Mouse (Mus musculus) embryo, embryonic 10 days (tissue): ENCODE measurements at regions not wholly inside any gene's neighbourhood (a gene's known extent, or its start where the extent isn't known, plus 50 kb on each side); places are given as distances from the start of the nearest gene placed in this dataset.

Experiments used
- DNase-seq: peaks from one replicate; pipeline ENCODE4 v3.0.0-alpha.2; 2015; ENCODE audit warnings: low spot score

DNA sequence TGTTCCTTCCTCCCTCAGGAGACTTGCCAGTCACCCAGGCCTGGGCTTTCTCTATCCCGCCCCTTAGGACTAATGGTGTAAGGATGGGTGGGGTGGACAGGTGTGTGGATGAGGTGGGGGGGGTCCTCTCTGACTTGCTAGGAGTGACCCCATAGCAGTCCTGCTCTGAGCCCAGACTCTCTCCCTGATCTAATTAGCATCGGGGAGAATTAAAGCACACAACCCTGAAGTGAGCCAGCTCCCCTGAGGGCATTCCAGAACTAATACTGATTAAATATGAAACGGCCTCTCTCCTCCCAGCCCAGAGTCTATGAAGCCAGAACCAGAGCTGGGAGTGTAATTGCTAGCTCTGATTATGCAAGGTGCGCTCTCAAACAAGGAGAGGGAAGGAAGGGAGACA is 346.1 kb downstream of the Ptpru start:
- DNase-seq: no peak

DNA sequence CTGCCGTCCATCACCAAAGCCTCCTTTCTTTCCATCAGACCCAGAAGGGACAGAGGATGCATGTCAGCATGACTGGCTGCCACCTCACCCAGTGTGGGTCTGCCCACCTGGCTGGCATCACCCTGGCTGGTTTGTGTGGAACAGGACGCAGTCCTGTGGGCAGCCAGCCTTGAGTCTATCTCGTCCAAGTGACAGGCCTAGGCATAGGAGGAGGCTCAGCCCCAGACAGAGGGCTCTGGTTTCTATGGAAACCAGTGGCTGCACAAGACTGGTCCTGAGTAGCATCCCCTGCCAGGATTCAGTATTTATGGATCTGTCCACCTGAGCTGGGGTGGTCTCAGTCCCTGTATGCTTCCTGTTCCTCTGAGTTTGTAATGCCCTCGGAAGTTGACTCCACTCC is 344.4 kb downstream of the Ptpru start:
- DNase-seq: no peak

DNA sequence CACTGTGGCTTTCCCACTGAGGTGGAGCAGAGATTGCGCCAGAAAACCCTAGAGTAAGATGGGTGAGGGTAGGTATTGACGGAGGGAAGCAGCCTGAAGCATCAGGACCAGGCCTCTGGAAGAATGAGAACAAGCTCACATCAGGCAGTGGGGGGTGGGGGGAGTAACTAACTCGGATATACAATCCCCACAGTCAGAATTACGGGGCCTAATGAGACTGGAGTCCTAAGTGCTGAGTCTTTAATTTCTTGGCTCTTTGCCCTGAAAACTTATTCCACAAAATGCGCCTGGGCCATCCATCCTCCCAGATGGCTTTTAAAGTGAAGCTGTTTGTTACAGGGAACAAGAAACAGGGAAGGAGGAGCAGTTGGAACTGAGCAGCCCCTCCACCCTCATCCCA is 341.2 kb downstream of the Ptpru start:
- no peak for DNase-seq

DNA sequence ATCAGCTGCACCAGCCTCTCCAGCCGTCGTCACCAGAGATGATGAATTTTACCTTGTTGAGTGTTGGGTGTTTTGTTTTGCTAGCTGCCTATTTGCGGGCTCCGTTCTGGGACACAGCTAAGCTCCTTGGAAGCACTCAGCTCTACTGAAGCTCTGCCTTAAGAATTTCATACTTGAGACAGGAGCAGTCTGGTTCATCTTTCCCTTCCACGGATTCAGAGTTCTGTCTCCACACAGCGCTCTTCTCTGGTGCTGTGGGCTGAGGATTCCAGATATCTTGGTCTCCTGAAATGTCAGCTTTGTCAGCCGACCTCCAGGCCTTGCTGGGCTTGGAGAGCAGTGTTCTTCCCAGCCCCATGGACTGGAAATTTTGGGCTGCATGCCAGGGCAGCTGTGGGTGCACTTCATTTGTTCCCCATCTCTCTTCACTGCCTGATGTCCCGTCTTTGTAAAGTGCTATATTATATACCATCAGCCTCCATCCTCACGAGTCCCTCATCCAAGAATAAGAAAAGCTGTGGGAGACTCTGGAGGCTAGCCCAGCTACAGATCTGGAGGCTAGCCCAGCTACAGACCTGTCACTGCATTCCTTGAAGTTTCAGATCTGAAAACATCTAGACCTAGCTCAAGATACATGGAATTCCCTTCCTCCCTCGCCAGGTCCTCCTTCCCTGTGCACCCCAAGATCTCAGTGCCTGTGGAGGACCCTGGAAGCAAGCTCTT is 337.0 kb downstream of the Ptpru start:
- DNase-seq: no peak

DNA sequence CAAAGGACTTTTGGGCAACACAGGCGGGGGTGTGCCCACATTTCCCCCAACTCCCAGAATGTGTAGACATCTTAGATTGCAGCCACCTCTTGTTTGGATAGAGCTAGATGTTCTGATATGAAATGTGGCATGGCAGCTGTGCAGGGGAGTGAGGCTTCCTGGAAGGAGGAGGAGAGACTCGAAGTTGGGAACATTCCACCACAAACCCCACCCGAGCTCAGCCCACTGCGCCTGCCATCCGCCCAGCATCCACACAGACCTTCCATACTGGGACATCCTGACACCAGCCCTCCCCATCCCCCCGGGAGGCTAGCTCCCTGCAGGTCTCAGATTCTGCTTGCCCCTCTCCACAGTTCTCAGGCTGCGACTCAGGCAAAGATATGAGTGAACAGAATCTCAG is 329.9 kb downstream of the Ptpru start:
- no peak for DNase-seq

DNA sequence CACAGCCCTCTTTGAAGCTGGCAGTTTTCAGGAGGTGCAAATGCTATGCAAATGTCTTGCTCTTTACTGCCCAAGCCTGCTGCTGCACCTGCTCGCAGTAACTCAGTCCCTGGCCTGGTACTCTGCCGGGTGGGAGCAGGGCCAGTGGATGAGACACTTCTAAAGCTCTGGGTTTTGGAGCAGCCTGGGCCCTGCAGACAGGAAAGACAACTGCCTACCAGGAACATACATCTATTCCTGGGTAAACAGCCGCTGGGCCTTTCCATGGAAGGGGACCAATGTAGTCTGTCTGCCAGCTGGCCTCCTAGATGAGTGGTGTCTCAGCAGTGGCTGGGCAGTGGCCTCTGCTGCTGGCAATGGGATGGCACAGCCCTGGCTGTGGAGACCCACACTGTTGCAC is 326.5 kb downstream of the Ptpru start:
- no peak for DNase-seq

DNA sequence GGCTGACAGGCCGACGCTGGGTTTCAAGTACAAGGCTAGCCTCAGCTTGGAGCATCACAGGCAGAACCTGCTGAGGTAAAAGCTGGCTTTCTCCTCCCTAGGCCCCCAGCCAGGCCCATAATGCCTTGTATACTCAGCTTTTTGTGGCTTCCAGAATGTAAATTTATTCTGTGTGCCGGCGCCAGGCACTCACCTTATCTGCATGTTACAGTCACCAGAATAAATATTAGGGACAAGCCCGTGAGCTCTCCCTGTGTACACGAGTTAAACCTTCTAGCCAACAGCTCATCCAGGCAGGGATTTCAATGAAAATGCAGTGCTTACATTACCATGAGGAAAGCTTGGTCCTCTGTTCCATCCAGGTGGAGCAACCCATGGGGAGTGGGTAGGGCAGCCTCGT is 325.3 kb downstream of the Ptpru start:
- DNase-seq: no peak

DNA sequence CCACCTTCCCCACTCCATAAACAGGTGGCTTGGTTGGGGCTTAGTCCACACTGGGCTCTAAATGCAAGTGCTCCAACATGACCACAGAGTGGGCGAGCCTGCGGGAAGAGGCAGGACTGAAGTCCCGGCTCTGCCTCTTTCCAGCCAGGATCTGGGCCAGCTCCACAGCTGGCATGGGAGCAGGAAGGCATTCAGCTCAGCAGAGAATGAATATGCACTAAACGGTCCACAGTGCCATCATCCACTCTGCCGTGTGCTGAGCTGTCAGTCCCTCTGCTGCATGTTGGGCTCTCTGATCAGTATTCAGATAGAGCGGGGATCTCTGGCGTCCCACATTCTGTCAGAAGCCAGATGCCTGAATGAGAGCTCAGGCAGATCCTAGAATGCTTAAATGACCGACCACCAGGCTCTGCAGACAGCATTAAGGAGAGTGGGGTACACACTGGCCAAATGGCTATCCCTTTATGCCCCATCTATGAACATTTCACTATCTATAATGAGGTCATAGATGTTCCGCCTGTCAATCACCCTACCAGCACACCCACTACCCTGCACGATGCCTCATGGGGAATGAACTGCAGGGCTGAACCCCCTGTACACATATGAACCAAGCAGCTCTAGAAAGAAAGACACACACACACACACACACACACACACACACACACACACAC is 317.3 kb downstream of the Ptpru start:
- no peak for DNase-seq

DNA sequence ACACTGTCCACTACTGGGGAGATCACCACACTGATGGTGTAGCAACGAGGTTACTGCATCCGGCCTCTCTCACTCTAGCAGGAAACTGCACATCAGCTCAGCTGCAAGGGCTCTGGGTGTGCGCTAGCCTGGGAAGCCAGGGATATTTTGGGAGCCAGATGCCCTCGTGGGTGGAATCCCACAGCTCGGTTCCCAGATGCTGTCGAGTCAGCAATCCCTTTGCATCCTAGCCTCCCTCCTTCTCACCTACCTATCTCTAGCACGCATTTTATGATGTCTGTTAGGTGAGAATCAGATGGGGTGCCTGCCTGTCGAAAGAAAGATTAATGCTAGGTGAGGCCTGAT is 316.8 kb downstream of the Ptpru start:
- no peak for DNase-seq

DNA sequence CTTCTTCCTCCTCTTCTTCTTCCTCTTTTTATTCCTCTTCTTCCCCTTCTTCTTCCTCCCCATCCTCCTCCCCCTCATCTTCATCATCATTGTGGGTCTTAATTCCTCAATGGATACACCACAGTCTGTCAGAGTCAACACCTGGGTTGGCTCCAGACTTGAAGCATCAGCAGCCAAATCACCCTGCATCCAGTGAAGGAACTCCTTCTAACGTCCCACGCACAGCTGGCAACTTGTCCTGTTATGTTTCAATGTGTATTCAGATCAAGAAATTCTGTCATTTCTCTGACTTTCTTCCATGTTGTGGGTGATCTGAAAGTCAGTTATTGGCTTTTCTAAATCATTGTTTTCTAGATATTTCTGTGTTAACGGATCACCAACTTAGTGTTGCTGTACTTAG is 312.9 kb downstream of the Ptpru start:
- DNase-seq: no peak

DNA sequence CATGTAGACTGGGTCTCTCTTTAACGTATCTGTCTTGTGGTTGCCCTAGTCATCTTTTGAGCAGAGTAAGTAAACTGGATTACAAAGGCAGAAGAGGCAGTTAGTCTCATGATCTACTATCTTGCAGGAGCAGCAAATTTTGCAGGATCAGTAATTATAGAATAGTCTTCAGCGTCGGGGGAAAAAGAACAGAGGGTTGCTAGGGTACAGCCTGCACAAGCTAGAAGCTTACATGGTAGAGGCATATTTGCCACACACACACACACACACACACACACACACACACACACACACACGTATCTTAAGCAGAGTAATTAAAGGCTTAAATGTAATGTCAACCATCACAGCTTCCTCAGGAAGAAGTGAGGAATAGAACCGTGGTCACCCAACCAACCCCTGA is 307.6 kb downstream of the Ptpru start:
- DNase-seq: no peak

DNA sequence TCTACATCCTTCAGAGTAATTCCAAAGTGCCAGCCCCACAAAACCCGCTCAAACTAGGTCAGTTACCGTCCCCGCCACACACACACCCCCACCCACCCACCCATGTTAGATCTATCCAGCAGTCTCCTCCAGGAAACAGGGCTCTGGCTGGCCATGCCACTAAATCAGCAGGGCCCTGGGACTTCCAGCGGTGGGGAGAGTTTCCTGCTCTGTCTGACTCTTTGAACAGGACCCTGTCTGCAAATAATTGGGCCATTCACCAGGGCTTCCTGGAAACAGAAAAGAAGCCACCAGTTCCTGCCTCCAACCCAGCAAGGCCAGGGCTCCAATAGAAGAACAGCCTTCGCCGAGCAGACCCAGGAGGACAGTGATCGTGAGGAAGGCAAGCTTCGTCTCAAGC is 307.1 kb downstream of the Ptpru start:
- DNase-seq: no peak

DNA sequence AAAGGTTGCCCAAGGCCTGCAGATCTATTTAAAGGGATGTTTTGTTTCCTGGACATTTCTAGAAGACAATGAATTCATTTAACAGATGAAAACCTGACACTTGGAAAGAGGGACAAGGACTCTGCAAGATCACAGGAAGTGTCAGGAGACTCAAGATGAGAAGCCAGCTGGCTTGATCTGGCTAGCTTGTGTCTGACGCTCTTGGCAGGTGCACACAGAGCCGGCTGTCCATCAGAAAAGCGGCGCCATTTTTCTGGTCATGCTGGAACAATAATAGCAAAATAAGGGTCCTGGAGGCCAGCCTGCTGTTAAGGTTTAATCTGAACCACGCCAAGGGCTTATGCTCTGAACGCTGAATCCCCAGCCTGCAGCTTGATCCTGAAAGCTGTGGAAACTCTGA is 303.3 kb downstream of the Ptpru start:
- no peak for DNase-seq

DNA sequence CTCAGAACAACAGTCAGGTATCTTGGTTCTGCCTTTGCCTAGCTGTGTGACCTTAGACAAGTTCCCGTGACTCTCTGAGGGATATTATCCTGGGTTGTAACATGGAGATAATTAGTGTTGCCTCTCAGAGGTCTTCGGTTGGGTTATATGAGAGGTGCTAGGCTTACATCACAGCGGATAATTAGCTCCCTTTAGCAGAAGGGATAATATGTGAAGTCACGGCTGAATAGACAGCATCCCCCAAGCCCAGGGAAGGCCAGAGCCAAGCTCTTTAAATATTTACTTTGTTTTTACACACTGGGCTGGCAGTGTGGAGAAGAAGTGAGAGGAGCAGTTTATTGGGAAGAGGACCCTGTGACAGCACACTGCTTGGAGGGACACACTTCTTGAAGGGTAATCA is 299.9 kb downstream of the Ptpru start:
- DNase-seq: no peak

DNA sequence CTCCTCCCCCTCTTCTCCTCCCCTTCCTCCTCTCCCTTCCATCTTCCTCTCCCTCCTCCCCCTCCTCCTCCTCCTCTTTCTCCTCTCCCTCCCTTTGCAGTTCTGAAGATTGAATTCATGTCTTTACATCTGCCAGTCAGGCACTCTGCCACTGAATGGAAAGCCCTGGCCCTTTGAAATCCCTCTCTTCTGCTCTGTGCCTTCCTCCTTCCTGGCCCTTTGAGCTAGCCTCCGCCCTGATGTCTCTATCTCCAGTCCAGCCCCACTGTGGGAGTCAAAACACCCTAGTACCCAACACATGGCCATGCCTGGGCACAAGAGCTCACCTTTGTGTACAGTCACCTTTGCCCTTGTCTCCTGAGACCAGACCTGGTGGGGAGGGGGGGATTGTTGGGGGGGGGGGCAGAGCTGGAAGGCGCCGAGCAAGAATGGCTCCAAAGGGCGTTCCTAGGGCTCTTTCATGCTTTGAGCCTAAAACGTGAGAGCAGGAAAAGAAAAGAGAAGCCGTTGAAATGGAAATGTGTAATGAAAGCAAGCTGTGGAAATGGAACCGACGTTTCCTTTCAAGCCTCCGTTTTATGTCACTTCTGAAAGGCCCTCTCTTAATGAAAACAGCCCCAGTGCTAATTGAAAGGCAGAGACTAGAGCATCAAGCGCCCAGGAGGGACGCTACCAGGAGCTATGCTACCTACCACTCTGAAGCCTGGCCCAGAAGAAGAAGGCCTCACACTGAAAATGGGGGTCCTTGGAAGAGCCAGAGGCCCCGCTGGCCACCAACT is 291.5 kb downstream of the Ptpru start:
- no peak for DNase-seq

DNA sequence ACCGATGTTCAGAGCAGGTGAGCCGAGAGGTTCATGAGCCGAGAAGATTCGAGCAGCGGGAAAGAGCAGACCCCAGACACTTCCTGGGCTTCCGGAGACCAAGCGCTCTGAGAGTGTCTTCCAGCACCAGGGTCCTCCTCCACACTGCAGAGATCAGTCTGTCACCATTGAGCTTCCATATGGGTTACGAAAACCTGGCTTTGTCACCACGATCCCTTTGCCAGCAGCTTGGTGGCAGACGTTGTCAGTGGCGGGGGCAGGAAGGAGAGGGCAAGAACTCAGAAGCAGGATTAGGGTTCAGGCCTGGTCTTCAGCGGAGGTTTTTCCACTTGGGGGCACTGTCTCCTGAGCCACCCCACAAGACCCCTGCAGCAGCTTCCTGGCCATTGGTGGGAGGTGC is 288.5 kb downstream of the Ptpru start:
- no peak for DNase-seq

DNA sequence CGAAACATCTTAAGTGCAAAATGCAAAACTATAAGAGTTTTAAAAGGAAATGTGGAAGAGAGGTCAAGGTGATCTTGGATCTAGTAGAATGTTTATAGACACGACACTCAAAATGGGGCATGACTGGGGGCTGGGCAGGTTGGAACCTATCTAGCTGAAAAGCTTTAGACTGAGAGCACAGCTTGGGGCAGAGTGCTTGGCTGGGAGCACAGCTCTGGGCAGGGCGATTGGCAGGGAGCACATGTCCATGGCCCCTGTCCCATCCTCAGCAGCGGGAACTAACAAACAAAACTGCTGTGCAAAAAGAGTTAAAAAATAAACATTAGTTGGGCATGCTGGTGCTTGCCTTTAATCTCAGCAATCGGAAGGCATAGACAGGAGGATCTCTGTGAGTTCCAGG is 279.6 kb downstream of the Ptpru start:
- DNase-seq: no peak

DNA sequence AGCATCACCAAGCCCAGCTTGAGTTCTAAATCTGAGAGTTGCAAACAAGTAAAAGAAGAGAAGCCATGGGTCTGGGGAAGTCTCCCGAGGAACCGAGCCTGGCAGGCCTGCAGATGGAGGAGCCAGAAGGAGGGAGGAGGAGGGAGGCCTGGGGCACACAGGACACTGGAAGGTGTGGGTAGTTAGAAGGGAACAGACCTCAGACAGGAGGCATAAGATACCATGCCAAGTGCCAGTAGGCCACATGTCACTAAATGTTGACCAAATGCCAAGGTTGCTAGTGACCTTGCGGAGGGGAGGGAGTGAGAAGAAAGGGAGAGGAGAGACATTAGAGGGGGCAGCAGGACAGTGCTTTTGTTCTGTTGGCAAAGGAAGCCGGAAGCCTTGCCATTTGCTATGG is 274.2 kb downstream of the Ptpru start:
- no peak for DNase-seq

DNA sequence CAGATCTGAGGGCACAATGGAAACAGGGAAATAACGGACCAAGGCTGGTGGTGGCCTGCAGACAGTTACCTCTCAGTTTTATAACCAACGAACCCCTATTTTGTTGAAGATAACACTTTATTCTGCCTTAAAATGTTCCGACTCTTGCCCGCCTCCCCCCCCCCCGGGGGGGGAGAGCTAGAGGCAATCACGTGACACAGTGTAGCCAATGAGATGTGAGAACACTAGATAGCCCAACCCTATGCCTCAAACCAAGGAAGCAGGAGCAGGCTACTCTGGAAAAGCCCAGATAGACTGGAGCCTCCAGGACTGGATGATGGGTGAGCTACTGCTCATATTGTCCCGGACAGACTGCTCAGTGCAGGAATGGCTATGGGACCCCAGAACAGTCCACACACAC is 272.9 kb downstream of the Ptpru start:
- DNase-seq: no peak

DNA sequence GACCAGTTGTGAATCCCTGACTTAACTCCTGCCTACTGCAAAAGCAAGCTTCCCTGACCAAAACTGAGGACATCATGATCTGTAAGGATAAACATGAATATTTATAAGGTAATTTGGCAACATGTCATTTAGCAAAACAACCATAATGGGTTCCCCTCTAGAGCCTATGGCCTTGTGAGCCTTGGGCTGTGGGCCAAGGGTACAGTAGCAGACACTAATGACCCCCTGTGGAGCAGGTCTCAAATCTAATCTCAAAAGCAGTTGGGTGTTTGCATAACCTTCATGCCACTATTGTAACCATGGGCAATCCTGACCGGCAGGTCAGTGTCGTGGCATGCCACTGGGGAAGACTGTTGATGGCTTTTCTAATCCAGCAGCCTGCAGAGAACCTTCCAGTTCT is 270.8 kb downstream of the Ptpru start:
- no peak for DNase-seq

DNA sequence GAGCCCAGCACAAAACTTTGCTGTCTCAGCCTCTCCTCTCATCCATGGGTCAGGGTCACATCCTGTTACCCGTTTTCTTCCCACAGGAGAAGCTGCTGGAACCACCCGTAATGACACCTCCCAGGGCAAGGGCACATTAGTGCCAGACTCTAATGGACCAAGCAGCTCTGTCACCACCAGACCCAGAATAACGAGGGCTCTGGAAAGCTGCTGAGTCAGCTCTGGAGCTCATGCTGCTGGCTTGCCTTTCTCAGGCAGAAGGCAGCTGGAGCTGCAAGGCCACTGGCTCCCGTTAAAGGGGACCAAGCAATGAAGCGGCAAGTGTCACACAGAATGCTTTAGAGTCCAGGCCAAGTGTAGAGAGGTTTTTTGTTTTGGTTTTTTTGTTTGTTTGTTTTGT is 268.9 kb downstream of the Ptpru start:
- no peak for DNase-seq

DNA sequence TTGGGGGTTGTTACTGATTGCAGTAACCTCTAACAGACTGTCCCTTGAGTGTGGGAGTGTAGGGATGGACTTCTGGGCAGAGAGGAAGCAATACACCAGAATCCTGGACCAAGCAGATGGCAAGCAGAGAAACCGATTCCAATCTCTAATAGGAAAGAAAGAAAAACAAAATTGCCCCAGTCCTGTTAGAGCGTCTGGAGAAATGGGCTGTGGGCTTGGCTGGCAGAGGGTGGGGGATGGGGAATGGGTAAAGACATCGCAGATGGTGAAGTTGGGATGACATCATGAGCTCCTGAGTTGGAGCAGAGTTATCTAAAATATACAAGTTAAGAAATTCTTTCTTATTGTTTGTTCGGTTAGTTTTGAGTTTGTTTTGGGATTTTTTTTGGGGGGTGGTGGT is 260.5 kb downstream of the Ptpru start:
- DNase-seq: no peak

DNA sequence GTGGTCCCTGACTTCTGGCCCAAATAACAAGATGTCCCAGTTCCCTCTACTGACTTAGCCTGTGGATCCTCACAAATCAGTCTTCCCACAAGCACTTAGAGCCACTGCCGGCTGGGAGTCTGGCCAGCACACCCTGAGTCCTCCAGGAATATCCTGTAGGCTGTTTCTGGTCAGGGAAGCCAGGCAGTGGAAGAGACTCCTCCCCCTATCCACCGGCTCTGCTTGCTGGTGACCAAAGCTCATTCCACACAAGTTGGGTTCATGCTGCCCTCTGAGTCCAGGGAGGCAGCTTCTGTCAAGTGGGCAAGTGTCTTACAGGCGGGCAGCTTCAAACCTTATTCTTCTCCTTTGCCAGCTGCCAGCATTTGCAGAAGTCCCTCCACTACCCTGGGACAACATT is 252.1 kb downstream of the Ptpru start:
- DNase-seq: no peak

DNA sequence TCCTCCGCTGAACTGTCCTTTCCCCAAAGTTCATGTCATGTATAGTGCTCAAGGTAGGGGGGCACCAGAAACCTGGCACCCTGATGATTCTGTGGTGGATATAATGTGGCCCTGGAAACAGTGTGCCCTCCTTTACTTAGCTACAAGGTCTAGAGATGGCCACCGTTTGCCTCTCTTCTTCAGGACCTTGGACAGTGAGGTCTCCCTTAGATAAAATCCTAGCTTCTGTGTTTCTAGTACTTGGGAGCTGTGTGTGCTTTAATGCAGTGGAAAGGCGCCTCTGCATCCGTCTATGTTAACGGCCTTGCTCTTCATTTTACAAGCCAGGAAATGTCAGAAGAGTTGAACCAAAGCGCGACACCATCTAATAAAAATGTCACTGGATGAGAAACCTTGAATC is 250.6 kb downstream of the Ptpru start:
- peak; percentile 55 for DNase-seq
